Mouse (Mus musculus): Measurements from ENCODE around the gene Sf3a2.
"Not testable (repeated sequence)": the region's sequence is repeated elsewhere in the genome, so short reads cannot be mapped to it uniquely, and the experiment has no call there.

Gene Sf3a2

DNA sequence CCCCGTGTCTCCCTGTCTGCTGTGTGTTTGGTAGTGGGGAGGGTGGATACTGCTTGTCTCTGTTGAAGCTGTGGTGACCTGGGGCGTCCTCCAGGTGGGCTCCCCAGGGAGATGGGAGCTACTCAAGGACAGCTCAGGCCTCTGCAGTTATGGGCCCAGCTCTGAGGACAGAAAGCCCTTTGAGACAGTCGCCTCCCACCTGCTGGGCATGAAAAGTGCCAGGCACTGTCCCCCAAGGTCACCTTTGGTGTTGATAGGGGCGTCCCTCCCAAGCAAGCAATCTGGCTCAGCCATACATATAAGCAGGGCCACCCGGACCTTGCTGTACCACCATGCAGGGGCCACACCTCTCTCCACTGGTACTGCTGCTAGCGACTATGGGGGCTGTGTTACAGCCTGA lies 6.9 kb downstream of the Sf3a2 start, which contains the start of gene Amh:
Amh (plus strand) TSS at position 328 of the 400 bp plus-strand sequence.
- DNase-seq (ENCODE audit: low spot score in 2 of 2), result no peak

DNA sequence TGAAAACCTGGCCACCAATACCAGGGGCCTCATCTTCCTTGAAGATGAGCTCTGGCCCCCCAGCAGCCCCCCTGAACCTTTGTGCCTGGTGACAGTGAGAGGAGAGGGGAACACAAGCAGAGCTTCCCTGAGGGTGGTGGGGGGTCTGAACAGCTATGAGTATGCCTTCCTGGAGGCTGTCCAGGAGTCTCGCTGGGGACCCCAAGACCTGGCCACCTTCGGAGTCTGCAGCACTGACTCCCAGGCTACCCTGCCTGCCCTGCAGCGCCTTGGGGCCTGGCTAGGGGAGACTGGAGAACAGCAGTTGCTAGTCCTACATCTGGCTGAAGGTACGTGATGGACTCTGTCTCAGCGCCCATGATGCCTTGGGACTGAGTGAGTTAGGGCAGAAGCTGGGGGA lies 7.3 kb downstream of the Sf3a2 start:
- DNase-seq (ENCODE audit: low spot score in 2 of 2), result no peak

GRCm38 (mm10) chr10:80805925-80806324 lies 7.9 kb downstream of the Sf3a2 start:
- peak; percentile 46 to 77 for DNase-seq (ENCODE audit: low spot score in 2 of 2)

- DNase-seq (ENCODE audit: low spot score in 2 of 2), result no peak
These were observed 8.5 kb downstream of the Sf3a2 start for GRCm38 (mm10) chr10:80806341-80807056.

DNA sequence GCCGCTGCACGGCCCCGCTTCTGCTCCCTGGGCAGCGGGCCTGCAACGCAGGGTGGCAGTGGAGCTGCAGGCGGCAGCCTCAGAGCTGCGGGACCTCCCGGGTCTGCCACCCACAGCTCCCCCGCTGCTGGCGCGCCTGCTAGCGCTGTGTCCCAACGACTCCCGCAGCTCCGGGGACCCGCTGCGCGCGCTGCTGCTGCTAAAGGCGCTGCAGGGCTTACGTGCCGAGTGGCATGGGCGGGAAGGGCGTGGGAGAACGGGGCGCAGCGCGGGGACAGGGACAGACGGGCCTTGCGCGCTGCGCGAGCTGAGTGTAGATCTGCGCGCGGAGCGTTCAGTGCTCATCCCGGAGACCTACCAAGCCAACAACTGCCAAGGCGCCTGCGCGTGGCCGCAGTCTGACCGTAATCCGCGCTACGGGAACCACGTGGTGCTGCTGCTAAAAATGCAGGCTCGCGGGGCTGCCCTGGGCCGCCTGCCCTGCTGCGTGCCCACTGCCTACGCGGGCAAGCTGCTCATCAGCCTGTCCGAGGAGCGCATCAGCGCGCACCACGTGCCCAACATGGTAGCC lies 9.1 kb downstream of the Sf3a2 start:
- peak in 1 of 2 experiments; percentile 4 for DNase-seq (ENCODE audit: low spot score in 2 of 2)

DNA sequence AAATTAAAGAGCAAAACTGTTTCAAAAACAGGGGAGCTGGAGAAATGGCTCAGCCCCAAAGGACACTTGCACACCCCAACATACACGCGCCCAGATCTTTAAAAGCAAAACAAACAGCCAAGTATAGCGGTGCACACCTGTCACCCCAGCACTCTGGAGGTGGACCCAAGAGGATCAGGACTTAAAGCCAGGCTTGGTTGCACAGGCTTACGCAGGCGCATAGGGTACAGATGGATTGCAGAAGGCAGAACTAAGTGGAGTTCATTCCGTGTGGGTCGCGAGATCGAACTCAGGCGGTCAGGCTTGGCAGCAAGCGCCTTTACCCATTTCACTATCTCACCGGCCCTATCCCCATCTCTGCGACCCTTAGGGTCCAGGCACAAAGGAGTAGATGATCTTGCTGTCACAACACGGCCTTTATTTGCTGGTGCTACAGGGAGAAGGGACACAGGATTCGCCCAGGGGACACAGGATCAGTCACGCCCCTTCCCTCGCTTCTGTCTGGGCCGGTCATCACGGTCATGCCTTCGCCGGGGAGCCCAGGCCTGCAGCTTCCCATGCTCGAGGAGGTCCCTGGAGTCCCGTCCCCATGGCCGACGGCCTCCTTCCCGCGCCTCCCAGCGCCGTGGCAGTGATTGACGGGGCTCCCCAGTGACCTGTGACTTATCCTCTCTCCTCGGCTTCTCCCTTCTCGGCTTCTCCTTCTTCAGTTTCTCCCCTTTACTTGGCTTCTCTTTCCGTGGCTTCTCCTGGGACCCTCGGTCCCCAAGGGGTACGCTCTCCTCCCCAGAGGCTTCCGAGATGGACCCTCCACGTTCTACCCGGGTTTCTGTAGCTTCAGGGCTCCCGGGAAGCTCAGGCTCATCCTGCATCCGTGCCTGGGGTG lies 10.3 kb downstream of the Sf3a2 start:
- DNase-seq (ENCODE audit: low spot score in 2 of 2), result no peak

DNA sequence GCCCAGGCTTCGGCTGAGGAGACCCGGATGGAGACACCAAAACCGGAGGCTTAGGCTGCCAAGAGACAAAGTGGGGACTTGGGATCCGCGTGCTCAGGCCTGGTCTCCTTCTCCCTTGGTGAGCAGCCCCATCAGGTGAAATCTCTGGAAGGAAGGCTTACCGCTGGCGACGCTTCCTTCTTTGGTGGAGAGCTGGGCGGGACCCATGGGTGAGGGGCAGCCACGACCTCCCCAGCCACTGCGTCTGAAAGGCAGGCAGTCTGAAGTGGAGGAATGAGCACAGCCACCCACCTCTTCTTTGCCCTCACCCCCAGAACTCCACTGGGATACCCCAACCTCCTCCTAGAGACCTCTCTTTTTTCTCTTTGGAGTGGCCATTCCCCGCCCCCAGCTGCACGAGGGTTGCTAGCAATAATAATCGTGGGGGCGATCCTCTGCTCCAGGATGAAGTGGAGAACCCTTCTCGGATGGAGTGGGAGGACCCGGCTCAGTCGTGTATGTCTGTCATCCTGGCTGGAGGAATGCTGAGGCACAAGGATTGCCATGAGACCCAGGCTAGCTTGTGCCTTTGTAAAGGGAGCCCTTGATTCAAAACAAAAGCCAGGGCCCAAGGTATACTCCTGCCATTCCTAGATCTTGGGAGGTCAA lies 11.1 kb downstream of the Sf3a2 start:
- no peak for DNase-seq (ENCODE audit: low spot score in 2 of 2)

DNA sequence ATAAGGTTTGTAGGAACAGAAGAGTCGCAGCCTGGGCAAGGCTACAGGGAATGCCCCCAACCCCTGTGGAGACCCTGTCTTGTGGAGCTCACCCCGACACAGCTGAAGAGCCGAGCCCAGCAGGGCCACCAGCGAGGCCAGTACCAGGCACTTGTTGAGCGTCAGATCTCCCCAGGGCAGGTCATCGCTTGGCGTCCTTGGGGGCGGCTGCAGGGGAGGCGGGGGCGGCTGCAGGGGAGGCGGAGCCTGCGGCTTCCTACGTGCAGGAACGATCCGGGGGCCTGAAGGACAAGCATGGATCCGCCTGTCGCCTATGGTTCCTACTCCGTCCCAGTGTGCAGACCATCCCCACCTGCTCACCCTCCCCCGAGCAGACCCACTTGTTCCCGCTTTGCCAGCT lies 12.1 kb downstream of the Sf3a2 start:
- DNase-seq (ENCODE audit: low spot score in 2 of 2), result no peak

- no peak for DNase-seq (ENCODE audit: low spot score in 2 of 2)
These were observed 14.5 kb downstream of the Sf3a2 start for GRCm38 (mm10) chr10:80812391-80813041.

DNA sequence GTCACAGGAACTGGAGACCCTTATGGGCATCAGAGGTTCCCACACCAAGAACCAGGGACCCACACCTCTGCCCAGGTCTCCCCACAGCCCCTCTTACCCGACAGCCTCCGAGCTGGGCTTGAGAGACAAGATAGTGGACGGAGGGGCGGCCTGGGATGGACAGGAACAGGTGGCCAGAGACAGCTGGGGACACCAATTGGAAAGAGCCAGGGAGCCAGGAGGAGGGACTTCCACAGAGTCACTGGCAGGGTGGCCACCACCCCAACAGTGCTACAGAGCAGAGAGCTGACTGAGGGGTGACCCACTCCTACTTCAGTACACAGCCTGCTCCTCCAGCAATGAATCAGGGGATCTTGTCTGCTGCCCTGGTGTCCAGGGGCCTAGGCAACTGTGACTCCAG lies 15.4 kb downstream of the Sf3a2 start, which contains the start of gene Jsrp1:
Jsrp1 (minus strand) TSS at position 133 of the 400 bp plus-strand sequence.
- DNase-seq (ENCODE audit: low spot score in 2 of 2), result no peak

- no peak for DNase-seq (ENCODE audit: low spot score in 2 of 2)
These were observed 16.8 kb downstream of the Sf3a2 start for GRCm38 (mm10) chr10:80814800-80815199.

DNA sequence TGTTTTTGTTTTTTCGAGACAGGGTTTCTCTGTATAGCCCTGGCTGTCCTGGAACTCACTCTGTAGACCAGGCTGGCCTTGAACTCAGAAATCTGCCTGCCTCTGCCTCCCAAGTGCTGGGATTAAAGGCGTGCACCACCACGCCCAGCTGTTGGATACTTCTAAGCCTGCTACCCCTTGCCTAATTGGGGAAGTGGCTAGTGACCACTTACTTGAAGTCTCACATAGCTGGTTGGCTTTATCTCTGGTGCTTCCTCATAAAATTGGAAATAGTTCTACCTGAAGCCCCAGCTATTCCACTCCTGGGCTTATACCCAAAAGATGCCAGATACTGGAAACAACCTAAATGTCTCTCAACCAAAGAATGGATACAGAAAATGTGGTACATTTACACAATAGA lies 18.3 kb downstream of the Sf3a2 start:
- not testable (repeated sequence) for DNase-seq (ENCODE audit: low spot score in 2 of 2)

DNA sequence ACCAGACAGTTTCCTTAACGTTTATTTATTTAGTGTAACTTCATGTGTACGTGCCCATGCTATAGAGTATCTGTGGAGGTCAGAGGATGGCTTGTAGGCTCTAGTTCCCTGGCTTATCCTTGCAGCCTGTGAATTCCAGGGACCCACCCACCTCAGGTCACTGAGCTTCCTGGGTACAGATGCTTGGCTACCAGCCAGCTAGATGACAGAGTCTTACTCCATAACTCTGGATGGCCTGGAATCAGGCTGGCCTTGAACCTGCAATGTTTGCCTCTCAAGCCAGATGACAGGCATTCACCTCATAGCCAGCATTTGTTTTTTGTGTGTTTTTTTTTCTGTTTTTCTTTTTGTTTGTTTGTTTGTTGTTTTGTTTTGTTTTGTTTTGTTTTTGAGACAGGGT lies 19.2 kb downstream of the Sf3a2 start:
- no peak for DNase-seq (ENCODE audit: low spot score in 2 of 2)

DNA sequence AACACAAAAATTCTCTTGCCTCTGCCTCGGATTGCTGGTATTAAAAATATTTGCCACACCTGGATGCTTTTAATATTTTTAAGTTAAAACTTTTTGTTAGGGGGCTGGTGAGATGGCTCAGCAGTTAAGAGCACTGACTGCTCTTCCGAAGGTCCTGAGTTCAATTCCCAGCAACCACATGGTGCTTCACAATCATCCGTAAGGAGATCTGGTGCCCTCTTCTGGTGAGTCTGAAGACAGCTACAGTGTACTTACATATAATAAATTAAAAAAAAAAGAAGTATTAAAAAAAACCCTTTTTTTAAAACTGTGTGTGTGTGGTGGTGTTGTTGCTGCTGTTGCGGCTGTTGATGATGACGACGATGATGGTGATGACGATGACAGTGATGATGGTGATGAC lies 20.0 kb downstream of the Sf3a2 start:
- DNase-seq (ENCODE audit: low spot score in 2 of 2), result not testable (repeated sequence)

DNA sequence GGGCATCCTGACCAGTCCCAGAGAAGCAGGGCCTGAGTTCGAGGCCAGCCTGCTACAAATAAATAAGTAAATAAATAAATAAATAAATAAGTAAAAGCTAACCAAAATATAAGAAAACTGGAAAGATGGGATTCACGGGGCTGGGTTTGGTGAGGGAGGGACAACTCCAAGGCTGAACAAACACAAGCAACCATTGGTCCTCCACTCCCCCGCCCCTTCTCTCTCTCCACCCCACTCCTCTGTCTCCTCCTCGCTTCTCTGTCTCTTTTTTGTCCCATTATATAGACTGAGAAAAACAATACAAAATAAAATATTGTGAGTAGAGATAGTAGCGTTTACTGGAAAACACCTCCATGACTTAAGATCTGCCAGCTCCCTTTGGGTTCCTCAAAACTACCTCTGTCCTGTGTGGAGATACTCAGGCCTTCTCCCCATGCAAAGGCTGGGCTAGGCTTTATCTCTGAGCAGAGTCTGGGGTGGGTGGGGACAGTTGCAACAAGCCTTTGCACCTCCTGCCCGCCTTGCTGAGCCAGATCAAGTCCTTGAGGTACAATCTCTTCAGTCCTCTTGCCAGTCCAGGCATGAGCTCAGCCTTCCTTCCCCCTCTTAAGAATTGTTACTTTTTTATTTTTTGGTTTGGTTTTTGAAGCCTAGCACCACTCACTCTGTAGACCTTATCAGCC lies 20.7 kb downstream of the Sf3a2 start:
- no peak for DNase-seq (ENCODE audit: low spot score in 2 of 2)

DNA sequence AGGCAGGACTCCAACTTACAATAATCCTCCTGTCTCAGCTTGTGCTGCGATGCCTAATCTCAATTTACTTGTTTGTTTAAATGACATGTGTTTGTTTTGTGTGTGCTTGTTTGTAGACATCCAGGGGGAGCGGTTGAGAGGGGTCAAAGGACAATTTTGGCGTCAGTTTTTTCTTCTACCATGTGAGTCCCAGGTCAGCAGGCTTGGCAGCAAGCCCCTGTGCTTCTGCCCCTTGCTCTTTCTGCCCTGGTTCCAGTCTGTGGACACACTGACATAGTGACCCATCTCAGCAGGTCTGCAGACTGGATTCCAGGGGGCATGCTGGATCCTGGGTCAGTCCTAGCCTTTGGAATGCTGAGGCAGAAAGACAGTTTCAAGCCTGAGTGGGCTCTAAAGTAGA lies 21.4 kb downstream of the Sf3a2 start:
- no peak for DNase-seq (ENCODE audit: low spot score in 2 of 2)

DNA sequence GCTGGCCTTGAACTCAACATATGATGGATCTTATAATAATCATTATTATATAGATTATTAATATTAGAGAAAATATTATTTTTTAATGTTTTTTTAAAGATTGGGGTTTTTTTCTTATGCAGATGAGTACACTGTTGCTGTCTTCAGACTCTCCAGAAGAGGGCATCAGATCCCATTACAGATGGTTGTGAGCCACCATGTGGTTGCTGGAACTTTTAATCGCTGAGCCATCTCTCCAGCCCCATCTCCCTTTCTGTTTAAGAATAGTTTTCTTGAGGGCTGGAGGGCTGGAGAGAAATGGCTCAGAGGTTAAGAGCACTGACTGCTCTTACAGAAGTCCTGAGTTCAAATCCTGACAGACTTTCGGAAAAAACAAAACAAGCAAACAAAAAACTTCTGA lies 24.0 kb downstream of the Sf3a2 start:
- DNase-seq (ENCODE audit: low spot score in 2 of 2), result peak in 1 of 2 experiments; percentile 39

DNA sequence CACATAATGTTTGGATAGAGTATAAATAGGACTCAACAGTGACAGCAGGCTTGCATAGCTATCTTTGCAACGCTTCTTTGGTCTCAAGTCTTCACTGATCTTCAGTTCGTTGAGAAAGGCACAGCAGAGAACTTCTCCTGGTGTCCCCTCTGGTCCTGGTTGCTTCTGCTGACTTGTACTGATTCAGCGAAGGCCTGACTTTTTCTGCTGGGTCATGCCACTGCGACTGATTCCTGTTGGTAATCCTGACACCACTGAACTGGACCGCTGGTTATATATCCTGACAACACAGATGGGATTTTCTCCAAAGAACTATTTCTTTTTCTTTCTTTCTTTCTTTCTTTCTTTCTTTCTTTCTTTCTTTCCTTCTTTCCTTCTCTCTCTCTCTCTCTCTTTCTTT lies 24.5 kb downstream of the Sf3a2 start:
- no peak for DNase-seq (ENCODE audit: low spot score in 2 of 2)

GRCm38 (mm10) chr10:80823316-80823715 lies 25.3 kb downstream of the Sf3a2 start:
- no peak for DNase-seq (ENCODE audit: low spot score in 2 of 2)

DNA sequence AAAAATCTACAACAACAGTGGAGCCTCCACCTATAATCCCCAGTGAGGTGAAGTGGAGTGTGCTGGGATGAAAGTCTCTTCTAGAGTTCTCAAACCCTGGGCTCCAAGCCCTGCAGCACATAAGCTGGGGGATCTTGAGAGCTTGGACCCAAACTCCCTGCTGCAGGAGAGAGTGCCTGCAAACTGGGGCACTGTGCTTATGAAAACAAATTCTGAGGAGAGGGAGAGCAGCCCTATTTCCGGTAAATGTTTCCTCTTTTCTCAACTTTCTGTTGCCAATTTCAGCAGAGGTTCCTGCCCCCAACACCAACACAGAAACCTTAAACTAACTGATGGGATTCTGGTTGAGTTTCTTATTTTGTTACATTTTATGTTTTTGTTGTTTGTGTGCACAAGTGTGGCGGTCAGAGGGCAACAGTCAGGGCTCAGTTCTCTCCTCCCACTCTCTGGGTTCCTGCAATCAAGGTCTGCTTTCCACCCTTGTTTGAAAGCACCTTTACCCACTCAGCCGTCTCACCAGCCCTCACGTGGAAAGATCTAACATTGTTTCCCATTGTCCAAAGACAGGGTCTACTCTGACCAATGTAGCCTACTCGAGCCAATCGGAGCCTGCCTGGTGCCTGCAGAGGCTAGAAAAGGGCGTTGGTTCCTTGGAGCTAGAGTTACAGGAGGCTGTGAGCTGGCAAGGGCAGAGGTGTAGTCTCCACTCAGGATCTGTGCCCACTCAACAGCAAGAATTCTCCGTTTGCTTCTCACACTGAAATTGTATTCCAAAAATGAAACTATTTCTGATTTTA lies 26.0 kb downstream of the Sf3a2 start:
- peak in 1 of 2 experiments; percentile 33 for DNase-seq (ENCODE audit: low spot score in 2 of 2)
